Mouse (Mus musculus): ENCODE data around the gene Egfl7. TPM values are rescaled to one million over a fixed set of nuclear protein-coding genes. Genes with fewer than 3 reads are reported as not detected.

The Egfl7 gene
- polyA plus RNA-seq, 1 experiment from 2014 or later: 341 TPM

DNA sequence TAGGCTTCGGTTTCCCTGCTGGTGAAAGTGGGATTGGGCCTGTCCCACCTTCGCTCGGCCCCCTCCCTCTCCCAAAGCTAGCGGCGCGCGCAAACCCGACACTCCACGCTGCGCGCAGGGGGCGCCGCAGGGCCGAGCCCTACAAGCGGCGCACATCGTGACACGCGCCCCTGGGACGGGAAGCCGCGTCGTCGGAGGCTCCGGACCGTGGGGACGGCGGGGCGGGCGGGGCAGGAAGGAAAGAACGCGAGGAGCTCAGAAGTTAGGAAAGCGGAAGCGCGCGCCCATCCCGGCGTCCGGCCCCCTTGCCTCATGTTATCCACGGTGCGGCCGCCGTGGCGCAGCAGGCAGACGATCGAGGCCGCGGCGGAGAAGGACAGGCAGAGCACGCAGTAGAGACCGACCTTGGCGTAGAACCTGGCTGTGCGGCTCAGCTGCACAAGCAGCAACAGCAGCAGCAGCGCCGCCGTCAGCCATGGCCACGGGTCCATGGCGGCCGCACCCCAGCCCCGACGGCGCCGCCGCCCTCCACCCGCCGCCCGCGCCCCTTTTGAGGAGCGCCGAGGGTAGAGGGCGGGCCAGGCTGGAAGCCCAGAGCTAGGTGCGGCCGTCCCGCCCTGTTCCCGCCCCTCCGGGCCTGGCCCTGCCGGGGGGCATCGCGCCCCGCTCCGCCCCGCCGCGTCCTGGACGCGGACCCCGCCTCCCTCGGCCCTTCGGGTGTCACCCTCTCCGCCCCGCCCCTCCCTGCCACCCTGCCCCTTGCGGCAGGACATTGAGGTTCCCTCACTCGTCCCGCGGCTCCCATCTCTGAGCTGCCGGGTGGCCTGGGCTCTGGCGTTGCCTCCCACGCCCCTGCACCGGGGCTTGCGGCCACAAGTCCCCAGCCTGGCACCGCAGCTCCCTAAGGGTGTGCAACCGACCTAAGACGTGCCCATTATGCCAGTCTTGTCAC, 24.2 kb downstream of the Egfl7 start, which contains the start of gene Agpat2:
Gene Agpat2, minus strand, starts transcription at position 698 of the 952 bp plus-strand sequence.
- Histone ChIP-seq H3K27ac (peak within 1 kb of the TSS; percentile 93), H3K4me1 (peaks cover 33% of the 10 kb centered on the region), H3K4me2 (peak within 1 kb of the TSS; percentile 73), H3K36me3 (no peaks in the 10 kb centered on the region), H3K27me3 (no peaks in the 10 kb centered on the region), H3K4me3 (peak within 1 kb of the TSS; percentile 71), H3K9ac (peak within 1 kb of the TSS; percentile 81), H3K9me3 (no peaks in the 10 kb centered on the region)
- peak; percentile 84 for ATAC-seq (ENCODE audit: borderline replicate concordance, extremely low read depth, low FRiP score, low TSS enrichment)
- under 1% methylated on average over 83 of the region's 103 CpGs for WGBS

DNA sequence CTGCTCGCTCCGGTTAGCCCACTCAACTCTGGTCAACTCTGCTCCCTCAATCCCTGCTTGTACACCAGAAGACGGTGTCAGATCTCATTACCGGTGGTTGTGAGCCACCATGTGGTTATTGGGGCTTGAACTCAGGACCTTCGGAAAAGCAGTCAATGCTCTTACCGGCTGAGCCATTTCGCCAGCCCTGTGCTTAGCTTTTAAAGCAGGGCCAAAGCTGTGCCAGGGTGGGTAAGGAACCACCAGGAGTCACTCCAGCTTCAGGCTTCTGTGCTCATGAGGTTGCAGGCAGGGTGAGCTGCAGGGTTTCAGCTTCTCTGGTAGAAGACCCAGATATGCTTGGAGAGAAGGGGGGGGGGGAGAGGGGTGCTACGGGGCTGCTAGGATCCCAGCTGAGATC, 25.5 kb downstream of the Egfl7 start:
- WGBS: 78% methylated on average over 8 of the region's 8 CpGs
- peaks cover 33% of the 10 kb centered on the region for H3K4me1 ChIP-seq

GRCm38 (mm10) chr2:26606579-26606978, 26.8 kb downstream of the Egfl7 start:
- Histone ChIP-seq H3K27me3 (no peaks in the 10 kb centered on the region), H3K27ac (peak overlapping the region; percentile 78), H3K9ac (no peak overlapping the region), H3K4me2 (peak overlapping the region; percentile 14), H3K36me3 (no peaks in the 10 kb centered on the region), H3K4me1 (peaks cover 33% of the 10 kb centered on the region), H3K4me3 (no peak overlapping the region), H3K9me3 (no peaks in the 10 kb centered on the region)
- ATAC-seq (ENCODE audit: borderline replicate concordance, extremely low read depth, low FRiP score, low TSS enrichment): no peak
- WGBS: 57% methylated on average over 3 of the region's 3 CpGs

More for the DNA sequence above, 25.5 kb downstream of the Egfl7 start:
- H3K9ac ChIP-seq: no peak overlapping the region
- no peaks in the 10 kb centered on the region for H3K27me3 ChIP-seq
- no peak for ATAC-seq (ENCODE audit: borderline replicate concordance, extremely low read depth, low FRiP score, low TSS enrichment)
- no peaks in the 10 kb centered on the region for H3K36me3 ChIP-seq
- no peaks in the 10 kb centered on the region for H3K9me3 ChIP-seq
- no peak overlapping the region for H3K4me3 ChIP-seq
- H3K4me2 ChIP-seq: no peak overlapping the region
- no peak overlapping the region for H3K27ac ChIP-seq

DNA sequence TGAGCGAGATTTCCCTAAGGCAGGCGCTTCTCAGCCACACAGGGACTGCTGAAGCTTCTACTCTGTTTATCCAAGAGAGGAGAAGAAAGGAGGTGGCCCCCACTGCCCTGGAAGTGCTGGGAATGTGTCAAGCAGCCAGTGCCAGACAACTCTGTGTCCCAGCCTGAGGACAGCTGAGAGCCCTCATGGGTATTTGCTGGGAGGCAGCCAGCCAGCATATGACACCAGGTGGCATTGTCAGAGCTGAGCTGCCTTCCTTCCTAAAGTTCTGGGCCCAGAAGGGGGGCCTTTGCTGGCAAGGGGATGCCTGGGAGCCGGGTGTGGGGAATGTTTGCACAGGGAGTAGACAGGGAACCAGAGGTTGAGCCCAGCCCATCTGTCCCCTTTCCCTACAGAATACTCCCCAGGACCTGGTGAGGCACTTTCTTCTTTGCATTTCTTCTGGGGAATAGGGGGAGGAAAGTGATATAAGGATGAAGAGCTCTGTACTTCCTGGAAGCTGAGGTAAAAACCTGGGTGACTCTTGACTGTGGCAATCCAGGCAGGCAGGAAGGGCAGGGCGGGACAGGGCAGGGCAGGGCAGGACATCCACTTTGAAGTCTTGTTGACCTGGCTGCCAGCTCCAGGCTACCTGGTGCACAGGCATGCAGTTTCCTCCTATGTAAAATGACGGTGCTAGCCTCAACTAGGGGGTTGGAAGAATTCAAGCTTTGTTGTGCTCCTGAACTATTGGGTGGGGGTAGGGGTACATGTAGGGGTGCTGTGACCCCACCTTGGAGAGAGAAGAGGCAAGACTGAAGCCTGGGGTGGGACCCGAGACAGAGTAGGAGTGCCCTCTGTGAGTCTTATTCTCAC, 27.5 kb downstream of the Egfl7 start:
- WGBS: 24% methylated on average over 6 of the region's 6 CpGs

GRCm38 (mm10) chr2:26608781-26609180, 29.0 kb downstream of the Egfl7 start:
- no peak overlapping the region for H3K27ac ChIP-seq
- no peak for ATAC-seq (ENCODE audit: borderline replicate concordance, extremely low read depth, low FRiP score, low TSS enrichment)

More for the DNA sequence above, 27.5 kb downstream of the Egfl7 start:
- Histone ChIP-seq H3K36me3 (no peaks in the 10 kb centered on the region), H3K27me3 (no peaks in the 10 kb centered on the region), H3K4me1 (peaks cover 33% of the 10 kb centered on the region), H3K9me3 (no peaks in the 10 kb centered on the region), H3K9ac (no peak overlapping the region), H3K27ac (peak overlapping the region; percentile 78), H3K4me3 (no peak overlapping the region), H3K4me2 (peak overlapping the region; percentile 14)
- ATAC-seq (ENCODE audit: borderline replicate concordance, extremely low read depth, low FRiP score, low TSS enrichment): peak; percentile 21

GRCm38 (mm10) chr2:26609261-26609661, 29.4 kb downstream of the Egfl7 start:
- H3K9ac ChIP-seq: no peak overlapping the region
- peaks cover 24% of the 10 kb centered on the region for H3K4me1 ChIP-seq
- ATAC-seq (ENCODE audit: borderline replicate concordance, extremely low read depth, low FRiP score, low TSS enrichment): no peak
- no peaks in the 10 kb centered on the region for H3K9me3 ChIP-seq
- H3K36me3 ChIP-seq: no peaks in the 10 kb centered on the region
- no peak overlapping the region for H3K4me2 ChIP-seq
- no peak overlapping the region for H3K27ac ChIP-seq
- no peaks in the 10 kb centered on the region for H3K27me3 ChIP-seq
- no peak overlapping the region for H3K4me3 ChIP-seq

More at GRCm38 (mm10) chr2:26608781-26609180, 29.0 kb downstream of the Egfl7 start:
- Histone ChIP-seq H3K36me3 (no peaks in the 10 kb centered on the region), H3K9me3 (no peaks in the 10 kb centered on the region), H3K4me2 (no peak overlapping the region), H3K9ac (no peak overlapping the region), H3K4me1 (peaks cover 24% of the 10 kb centered on the region), H3K27me3 (no peaks in the 10 kb centered on the region), H3K4me3 (no peak overlapping the region)

GRCm38 (mm10) chr2:26610526-26610925, 30.7 kb downstream of the Egfl7 start:
- 66% methylated on average over 3 of the region's 3 CpGs for WGBS
- H3K27ac ChIP-seq: no peak overlapping the region

DNA sequence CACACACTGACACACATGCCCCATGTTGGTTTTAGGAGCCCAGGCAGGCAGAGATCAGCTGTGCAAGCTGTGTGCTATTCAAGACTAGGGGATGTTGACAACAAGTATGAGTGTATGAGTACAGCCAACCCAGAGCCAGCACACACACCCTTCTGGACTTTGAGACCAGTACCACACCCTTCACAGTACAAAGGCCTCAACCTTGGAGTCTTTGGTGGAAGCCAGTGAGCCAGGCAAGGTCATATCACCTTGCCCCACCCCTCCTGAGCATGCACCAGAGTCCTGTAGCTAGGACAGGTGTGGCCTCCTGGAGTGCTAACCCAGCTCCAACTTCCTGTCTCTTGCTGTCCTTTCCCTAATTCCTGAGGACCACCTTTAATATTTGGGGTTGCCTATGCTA, 31.2 kb downstream of the Egfl7 start:
- no peak for ATAC-seq (ENCODE audit: borderline replicate concordance, extremely low read depth, low FRiP score, low TSS enrichment)
- no peak overlapping the region for H3K4me3 ChIP-seq
- H3K27me3 ChIP-seq: no peaks in the 10 kb centered on the region
- no peak overlapping the region for H3K27ac ChIP-seq
- no peak overlapping the region for H3K4me2 ChIP-seq
- H3K4me1 ChIP-seq: peaks cover 17% of the 10 kb centered on the region
- H3K9ac ChIP-seq: no peak overlapping the region
- H3K36me3 ChIP-seq: no peaks in the 10 kb centered on the region
- H3K9me3 ChIP-seq: no peaks in the 10 kb centered on the region

More at GRCm38 (mm10) chr2:26610526-26610925, 30.7 kb downstream of the Egfl7 start:
- H3K4me1 ChIP-seq: peaks cover 20% of the 10 kb centered on the region
- H3K9me3 ChIP-seq: no peaks in the 10 kb centered on the region
- H3K4me3 ChIP-seq: no peak overlapping the region
- H3K4me2 ChIP-seq: no peak overlapping the region
- no peaks in the 10 kb centered on the region for H3K27me3 ChIP-seq
- no peak overlapping the region for H3K9ac ChIP-seq
- H3K36me3 ChIP-seq: no peaks in the 10 kb centered on the region
- ATAC-seq (ENCODE audit: borderline replicate concordance, extremely low read depth, low FRiP score, low TSS enrichment): no peak

DNA sequence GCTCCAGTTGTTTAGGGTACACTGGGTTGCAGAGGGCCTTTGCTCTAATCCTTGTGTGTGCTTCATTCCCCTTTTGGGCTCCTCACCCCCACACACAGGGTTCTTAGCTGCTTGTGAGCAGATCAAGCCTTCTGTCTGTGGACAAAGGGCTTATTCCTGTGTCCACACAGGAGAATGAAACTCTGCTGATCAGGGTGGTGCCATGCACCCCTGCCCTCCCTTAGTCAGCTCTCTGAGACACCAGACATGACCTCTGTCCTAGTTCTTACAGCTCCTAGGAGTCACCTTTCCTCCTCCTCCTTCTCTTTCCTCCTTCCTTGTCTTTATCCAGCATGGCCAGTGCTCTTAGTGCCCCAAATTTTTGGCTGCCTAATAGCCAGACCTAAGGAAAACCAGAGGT, 32.1 kb downstream of the Egfl7 start:
- Histone ChIP-seq H3K27ac (no peak overlapping the region), H3K36me3 (no peaks in the 10 kb centered on the region), H3K9me3 (no peaks in the 10 kb centered on the region), H3K9ac (no peak overlapping the region), H3K27me3 (no peaks in the 10 kb centered on the region), H3K4me1 (peaks cover 9% of the 10 kb centered on the region), H3K4me2 (no peak overlapping the region), H3K4me3 (no peak overlapping the region)
- no peak for ATAC-seq (ENCODE audit: borderline replicate concordance, extremely low read depth, low FRiP score, low TSS enrichment)

DNA sequence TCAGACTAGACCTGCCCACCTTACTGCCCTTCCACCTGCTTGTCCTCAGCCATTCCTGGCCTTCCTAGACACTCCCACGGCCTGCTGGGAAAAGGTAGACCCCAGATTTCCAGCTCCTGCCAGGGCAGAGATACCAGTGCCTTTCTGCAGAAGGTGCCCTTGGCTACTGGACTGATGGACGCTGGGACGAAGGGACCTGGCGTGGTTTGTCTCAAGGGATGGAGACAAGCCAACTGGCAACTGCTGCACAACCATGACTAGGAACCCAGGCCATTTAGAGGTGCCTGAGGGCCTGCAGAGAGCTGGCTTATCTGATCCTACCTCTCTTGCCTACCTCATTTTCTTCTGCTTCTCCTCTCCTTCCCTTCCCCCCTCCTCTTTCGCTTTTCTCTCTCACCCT, 35.1 kb downstream of the Egfl7 start:
- WGBS: 67% methylated on average over 5 of the region's 5 CpGs

GRCm38 (mm10) chr2:26615459-26616124, 35.8 kb downstream of the Egfl7 start:
- H3K9ac ChIP-seq: no peak overlapping the region
- no peaks in the 10 kb centered on the region for H3K36me3 ChIP-seq
- H3K4me2 ChIP-seq: no peak overlapping the region
- 69% methylated on average over 4 of the region's 4 CpGs for WGBS
- ATAC-seq (ENCODE audit: borderline replicate concordance, extremely low read depth, low FRiP score, low TSS enrichment): no peak
- no peaks in the 10 kb centered on the region for H3K9me3 ChIP-seq
- peaks cover 6% of the 10 kb centered on the region; the same call in 1 of the 2 replicates for H3K27me3 ChIP-seq
- H3K27ac ChIP-seq: no peak overlapping the region
- H3K4me3 ChIP-seq: no peak overlapping the region
- H3K4me1 ChIP-seq: no peaks in the 10 kb centered on the region

More for the DNA sequence above, 35.1 kb downstream of the Egfl7 start:
- no peak overlapping the region for H3K4me3 ChIP-seq
- no peaks in the 10 kb centered on the region for H3K9me3 ChIP-seq
- ATAC-seq (ENCODE audit: borderline replicate concordance, extremely low read depth, low FRiP score, low TSS enrichment): no peak
- H3K36me3 ChIP-seq: no peaks in the 10 kb centered on the region
- H3K27me3 ChIP-seq: peaks cover 6% of the 10 kb centered on the region; the same call in 1 of the 2 replicates
- no peak overlapping the region for H3K9ac ChIP-seq
- H3K4me1 ChIP-seq: no peaks in the 10 kb centered on the region
- H3K27ac ChIP-seq: no peak overlapping the region
- H3K4me2 ChIP-seq: no peak overlapping the region

Measured in lung, embryonic 15.5 days (tissue).